Mouse (Mus musculus) bone marrow macrophage, adult 2 months (primary cell): ENCODE measurements at regions not wholly inside any gene's neighbourhood (a gene's known extent, or its start where the extent isn't known, plus 50 kb on each side); places are given as distances from the start of the nearest gene placed in this dataset.

Source experiments
- CTCF ChIP-seq: IDR thresholded peaks from 2 replicates; pipeline ENCODE4 v1.5.1; 2012; ENCODE audit warnings: low read depth, mild to moderate bottlenecking, low read length, moderate library complexity
- POLR2A ChIP-seq: IDR thresholded peaks from 2 replicates; pipeline ENCODE4 v1.6.1; 2012; ENCODE audit warnings: mild to moderate bottlenecking, low read depth, low read length, borderline replicate concordance

DNA sequence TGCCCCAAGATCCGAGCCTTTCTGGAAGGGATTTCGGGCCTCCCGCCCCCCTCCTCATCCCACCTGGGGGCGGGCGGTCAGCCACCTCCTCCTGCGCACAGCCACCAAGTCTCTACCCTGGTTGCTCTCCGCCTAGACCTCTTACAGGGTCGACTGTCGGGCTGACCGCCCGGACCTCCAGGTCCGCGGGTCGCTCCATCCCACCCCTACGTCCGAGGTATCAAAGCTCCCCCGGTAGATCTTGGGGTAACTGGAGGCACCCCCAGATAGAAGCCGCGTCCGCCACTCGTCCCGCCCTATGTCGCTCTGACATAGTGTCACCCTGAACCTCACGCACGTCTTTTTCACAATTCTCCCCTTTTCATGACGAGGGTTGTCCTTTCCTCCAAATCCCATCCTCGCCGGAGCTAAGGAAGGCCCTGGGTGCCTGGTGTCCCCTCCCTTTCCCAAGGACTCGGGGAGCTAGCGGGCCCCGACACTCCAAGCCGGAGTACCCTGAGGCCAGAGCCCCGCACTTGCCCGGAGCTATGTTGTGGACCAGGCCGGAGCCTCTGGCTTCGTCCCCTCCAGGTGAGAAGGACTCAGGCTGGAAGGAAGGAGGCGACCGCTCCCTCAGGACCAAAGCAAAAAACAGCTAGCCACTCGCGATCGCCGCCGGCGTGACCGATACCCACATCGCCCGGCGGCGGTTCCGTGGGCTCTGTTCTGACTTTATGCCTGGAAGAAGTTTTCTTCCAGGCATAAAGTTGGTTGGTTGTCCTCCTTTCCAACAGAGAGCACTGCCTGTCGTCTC, 62.9 kb upstream of the Commd3 start:
- TF ChIP-seq CTCF = no peak
- no peak for TF ChIP-seq POLR2A
